Mouse (Mus musculus): ENCODE results near the gene Mettl8. TPM values are rescaled to one million over a fixed set of nuclear protein-coding genes. Genes with fewer than 3 reads are reported as not detected.

Gene Mettl8
- polyA plus RNA-seq, 1 experiment from 2014 or later = 26.1 TPM

DNA sequence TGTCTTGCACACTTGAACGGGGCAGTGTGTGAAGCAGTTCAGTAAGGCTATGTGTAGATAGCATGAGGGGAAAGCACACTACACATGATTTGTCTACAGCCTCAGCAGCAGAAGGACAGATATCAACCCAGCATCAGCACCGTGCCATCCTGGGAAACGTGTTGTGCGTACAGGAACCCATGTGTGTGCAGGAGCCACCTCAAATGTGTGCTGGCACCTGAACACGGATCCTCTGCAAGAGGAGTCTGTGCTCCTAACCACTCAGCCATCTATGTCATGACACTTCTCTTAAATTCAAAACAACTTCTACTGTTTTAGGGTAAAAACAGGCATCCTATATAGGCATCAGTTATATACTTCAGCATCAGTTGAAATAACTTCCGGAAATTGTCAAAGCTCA, 80.6 kb downstream of the Mettl8 start:
- Histone ChIP-seq H3K4me1 (replicated peaks; ENCODE audit: control insufficient read depth, insufficient read depth, low read length) (no peaks in the 10 kb centered on the region), H3K27me3 (ENCODE audit: control insufficient read depth, insufficient read depth, low read length) (no peaks in the 10 kb centered on the region), H3K9me3 (ENCODE audit: control insufficient read depth, low read length) (no peaks in the 10 kb centered on the region), H3K27ac (ENCODE audit: low read depth, low read length) (no peak overlapping the region), H3K36me3 (ENCODE audit: control insufficient read depth, insufficient read depth, low read length) (no peaks in the 10 kb centered on the region), H3K4me2 (replicated peaks; ENCODE audit: low read depth, low read length) (no peak overlapping the region), H3K4me3 (ENCODE audit: low read depth, low read length) (no peak overlapping the region), H3K9ac (ENCODE audit: low read depth, low read length) (no peak overlapping the region)
- WGBS = 97% methylated on average over 6 of the region's 6 CpGs
- ATAC-seq (ENCODE audit: low FRiP score) (no peak), DNase-seq (ENCODE audit: low spot score) (no peak)

DNA sequence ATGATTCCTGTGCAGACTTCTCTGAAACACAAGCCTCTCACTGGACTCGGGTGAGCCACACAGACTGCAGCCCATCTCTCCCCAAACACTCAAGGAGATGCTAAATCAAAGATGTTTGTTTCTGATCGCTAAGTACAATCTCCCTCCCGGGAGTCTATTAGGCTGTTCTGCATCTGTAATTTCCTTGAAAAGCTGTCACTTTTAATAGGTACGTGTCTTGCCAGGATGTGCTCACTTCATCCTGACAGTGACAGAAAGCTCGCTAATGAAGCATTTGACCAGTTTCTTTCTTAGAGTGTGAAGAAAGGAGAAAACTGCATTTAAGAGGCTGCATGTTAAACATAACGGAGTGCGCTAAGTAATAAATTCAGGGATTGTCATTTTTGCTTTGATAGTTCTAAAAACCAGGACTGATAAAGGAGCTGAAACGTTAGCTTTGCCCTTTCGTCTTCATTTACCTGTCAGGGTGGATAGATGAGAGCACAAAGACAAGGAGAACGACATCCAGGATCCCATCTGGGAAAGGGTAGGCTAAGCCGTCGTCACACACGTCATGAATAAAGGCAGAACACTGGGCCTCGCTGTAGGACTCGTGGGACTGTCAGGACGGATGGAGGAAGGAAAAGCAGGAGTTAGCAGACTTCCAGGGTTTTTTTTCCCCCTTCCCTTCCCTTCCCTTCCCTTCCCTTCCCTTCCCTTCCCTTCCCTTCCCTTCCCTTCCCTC, 82.4 kb downstream of the Mettl8 start:
- H3K27me3 ChIP-seq (ENCODE audit: control insufficient read depth, insufficient read depth, low read length) = no peaks in the 10 kb centered on the region
- no peak for DNase-seq (ENCODE audit: low spot score)
- H3K9ac ChIP-seq (ENCODE audit: low read depth, low read length) = no peak overlapping the region
- no peak overlapping the region for H3K4me2 ChIP-seq (replicated peaks; ENCODE audit: low read depth, low read length)
- no peaks in the 10 kb centered on the region for H3K36me3 ChIP-seq (ENCODE audit: control insufficient read depth, insufficient read depth, low read length)
- H3K9me3 ChIP-seq (ENCODE audit: control insufficient read depth, low read length) = no peaks in the 10 kb centered on the region
- H3K27ac ChIP-seq (ENCODE audit: low read depth, low read length) = no peak overlapping the region
- WGBS = 79% methylated on average over 16 of the region's 16 CpGs
- no peak overlapping the region for H3K4me3 ChIP-seq (ENCODE audit: low read depth, low read length)
- no peaks in the 10 kb centered on the region for H3K4me1 ChIP-seq (replicated peaks; ENCODE audit: control insufficient read depth, insufficient read depth, low read length)
- ATAC-seq (ENCODE audit: low FRiP score) = no peak

DNA sequence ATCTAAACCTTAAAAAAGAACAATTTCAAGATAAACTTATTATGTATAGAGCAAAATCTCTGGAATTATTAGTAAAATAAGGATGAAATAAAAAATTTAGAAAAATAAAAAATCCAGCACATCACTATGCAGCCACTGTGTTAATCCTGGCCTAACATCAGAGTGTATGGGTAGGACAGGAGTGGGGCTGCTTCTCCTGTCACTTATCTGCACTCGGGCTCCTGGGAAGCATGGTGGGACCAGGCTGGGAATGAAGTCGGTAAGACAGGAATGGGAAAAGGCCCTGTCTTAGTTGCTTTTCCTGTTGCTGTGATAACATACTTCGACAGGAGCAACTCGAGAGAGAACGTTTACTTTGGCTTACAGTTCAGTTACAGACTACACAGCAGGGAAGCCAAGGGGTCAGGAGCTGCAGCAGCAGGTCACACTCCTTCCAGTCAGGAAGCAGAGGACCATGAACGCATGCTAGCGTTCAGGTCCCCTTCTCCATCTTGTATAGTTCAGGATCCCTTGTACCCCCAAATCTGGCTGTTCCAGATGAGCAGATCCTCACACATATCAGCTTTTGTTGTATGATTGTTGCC, 85.1 kb downstream of the Mettl8 start:
- Histone ChIP-seq H3K27me3 (ENCODE audit: control insufficient read depth, insufficient read depth, low read length) (no peaks in the 10 kb centered on the region), H3K27ac (ENCODE audit: low read depth, low read length) (no peak overlapping the region), H3K36me3 (ENCODE audit: control insufficient read depth, insufficient read depth, low read length) (no peaks in the 10 kb centered on the region), H3K4me2 (replicated peaks; ENCODE audit: low read depth, low read length) (no peak overlapping the region), H3K4me1 (replicated peaks; ENCODE audit: control insufficient read depth, insufficient read depth, low read length) (no peaks in the 10 kb centered on the region), H3K4me3 (ENCODE audit: low read depth, low read length) (no peak overlapping the region), H3K9me3 (ENCODE audit: control insufficient read depth, low read length) (no peaks in the 10 kb centered on the region), H3K9ac (ENCODE audit: low read depth, low read length) (no peak overlapping the region)
- no peak for DNase-seq (ENCODE audit: low spot score)
- ATAC-seq (ENCODE audit: low FRiP score) = no peak
- 46% methylated on average over 7 of the region's 7 CpGs for WGBS

DNA sequence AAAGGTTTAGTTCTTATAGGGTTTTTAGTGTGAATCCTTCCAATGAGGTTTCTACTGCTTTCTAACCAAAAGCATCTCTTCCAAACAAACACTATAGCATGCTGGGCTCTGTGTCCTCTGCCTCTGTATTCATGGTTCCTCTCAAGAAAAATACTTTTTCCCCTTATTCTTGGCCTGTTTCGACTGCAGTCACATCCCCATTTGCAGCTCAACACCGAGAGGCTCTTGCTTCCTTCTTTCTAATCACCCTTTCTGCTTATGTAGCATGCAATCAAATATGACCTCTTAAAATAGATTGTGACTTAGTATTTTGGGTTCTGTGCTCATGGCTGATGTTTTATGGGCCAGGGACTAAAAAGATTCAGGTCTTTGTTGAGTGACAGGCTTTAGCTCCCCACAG, 87.1 kb downstream of the Mettl8 start:
- Histone ChIP-seq H3K4me1 (replicated peaks; ENCODE audit: control insufficient read depth, insufficient read depth, low read length) (no peaks in the 10 kb centered on the region), H3K36me3 (ENCODE audit: control insufficient read depth, insufficient read depth, low read length) (no peaks in the 10 kb centered on the region), H3K9ac (ENCODE audit: low read depth, low read length) (no peak overlapping the region), H3K27ac (ENCODE audit: low read depth, low read length) (no peak overlapping the region), H3K4me3 (ENCODE audit: low read depth, low read length) (no peak overlapping the region), H3K27me3 (ENCODE audit: control insufficient read depth, insufficient read depth, low read length) (no peaks in the 10 kb centered on the region), H3K4me2 (replicated peaks; ENCODE audit: low read depth, low read length) (no peak overlapping the region), H3K9me3 (ENCODE audit: control insufficient read depth, low read length) (no peaks in the 10 kb centered on the region)
- 90% methylated on average over 2 of the region's 2 CpGs for WGBS
- ATAC-seq (ENCODE audit: low FRiP score) (no peak), DNase-seq (ENCODE audit: low spot score) (no peak)

DNA sequence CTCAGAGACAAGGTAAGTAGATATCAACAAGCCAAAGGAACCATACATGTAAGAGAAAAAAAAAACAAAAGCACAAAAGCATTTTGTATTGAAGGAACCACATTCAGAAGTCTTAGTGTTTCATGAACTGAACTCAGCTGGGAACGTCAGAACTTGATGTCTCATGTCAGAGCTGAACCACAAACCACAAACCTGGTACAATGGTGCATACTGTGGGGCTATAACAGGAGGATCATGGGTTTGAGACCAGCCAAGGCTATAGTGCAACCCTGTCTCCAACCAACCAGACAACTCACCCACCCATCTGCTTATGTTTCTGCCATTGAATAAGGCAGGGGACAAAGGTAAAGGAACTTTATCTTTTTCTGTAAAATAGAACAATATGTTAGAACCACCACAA, 88.2 kb downstream of the Mettl8 start:
- Histone ChIP-seq H3K36me3 (ENCODE audit: control insufficient read depth, insufficient read depth, low read length) (no peaks in the 10 kb centered on the region), H3K4me1 (replicated peaks; ENCODE audit: control insufficient read depth, insufficient read depth, low read length) (no peaks in the 10 kb centered on the region), H3K27ac (ENCODE audit: low read depth, low read length) (no peak overlapping the region), H3K4me3 (ENCODE audit: low read depth, low read length) (no peak overlapping the region), H3K9me3 (ENCODE audit: control insufficient read depth, low read length) (no peaks in the 10 kb centered on the region), H3K4me2 (replicated peaks; ENCODE audit: low read depth, low read length) (no peak overlapping the region), H3K9ac (ENCODE audit: low read depth, low read length) (no peak overlapping the region), H3K27me3 (ENCODE audit: control insufficient read depth, insufficient read depth, low read length) (no peaks in the 10 kb centered on the region)
- DNase-seq (ENCODE audit: low spot score) (no peak), ATAC-seq (ENCODE audit: low FRiP score) (no peak)
- WGBS = 64% methylated on average over 1 of the region's 1 CpGs

DNA sequence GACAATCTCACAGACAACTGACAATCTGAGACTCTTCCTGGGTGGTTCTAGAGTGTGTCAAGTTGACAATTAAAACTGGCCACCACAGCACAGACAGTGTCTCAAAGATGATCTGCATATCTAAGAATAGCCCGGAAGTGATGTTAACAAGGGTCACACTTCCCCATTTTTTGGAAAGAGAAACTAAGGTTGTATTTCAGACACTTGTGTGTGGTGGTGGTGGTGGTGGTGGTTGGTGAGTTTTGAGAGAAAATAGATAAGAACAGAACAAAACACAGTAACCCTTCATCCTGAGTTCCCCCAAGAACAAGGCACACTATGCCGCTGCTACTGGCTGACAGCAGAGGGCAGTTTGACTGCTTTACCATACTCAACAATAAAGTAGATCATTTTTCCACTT, 90.6 kb downstream of the Mettl8 start:
- Histone ChIP-seq H3K4me2 (replicated peaks; ENCODE audit: low read depth, low read length) (no peak overlapping the region), H3K27ac (ENCODE audit: low read depth, low read length) (no peak overlapping the region), H3K9me3 (ENCODE audit: control insufficient read depth, low read length) (no peaks in the 10 kb centered on the region), H3K4me3 (ENCODE audit: low read depth, low read length) (no peak overlapping the region), H3K9ac (ENCODE audit: low read depth, low read length) (no peak overlapping the region), H3K27me3 (ENCODE audit: control insufficient read depth, insufficient read depth, low read length) (no peaks in the 10 kb centered on the region), H3K36me3 (ENCODE audit: control insufficient read depth, insufficient read depth, low read length) (no peaks in the 10 kb centered on the region), H3K4me1 (replicated peaks; ENCODE audit: control insufficient read depth, insufficient read depth, low read length) (no peaks in the 10 kb centered on the region)
- WGBS = 91% methylated on average over 2 of the region's 2 CpGs
- DNase-seq (ENCODE audit: low spot score) (no peak), ATAC-seq (ENCODE audit: low FRiP score) (no peak)

DNA sequence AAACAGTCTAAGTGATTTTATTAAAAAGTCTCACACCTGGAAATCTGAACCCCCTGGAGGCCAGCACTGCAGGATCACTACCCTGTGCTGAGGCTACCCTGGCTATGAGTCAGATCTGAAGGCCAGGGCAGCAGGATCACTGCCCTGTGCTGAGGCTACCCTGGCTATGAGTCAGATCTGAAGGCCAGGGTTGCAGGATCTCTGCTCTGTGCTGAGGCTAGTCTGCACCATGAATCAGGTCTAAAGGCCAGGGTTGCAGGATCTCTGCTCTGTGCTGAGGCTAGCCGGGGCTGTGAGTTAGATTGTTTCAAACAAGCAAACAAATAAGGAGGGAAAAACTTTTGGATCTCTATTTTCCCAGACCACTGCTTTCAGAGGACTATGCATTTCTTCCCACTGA, 92.5 kb downstream of the Mettl8 start:
- no peak overlapping the region for H3K27ac ChIP-seq (ENCODE audit: low read depth, low read length)
- no peak overlapping the region for H3K9ac ChIP-seq (ENCODE audit: low read depth, low read length)
- DNase-seq (ENCODE audit: low spot score) (no peak), ATAC-seq (ENCODE audit: low FRiP score) (no peak)
- H3K4me3 ChIP-seq (ENCODE audit: low read depth, low read length) = no peak overlapping the region
- H3K36me3 ChIP-seq (ENCODE audit: control insufficient read depth, insufficient read depth, low read length) = no peaks in the 10 kb centered on the region
- H3K4me2 ChIP-seq (replicated peaks; ENCODE audit: low read depth, low read length) = no peak overlapping the region
- no peaks in the 10 kb centered on the region for H3K4me1 ChIP-seq (replicated peaks; ENCODE audit: control insufficient read depth, insufficient read depth, low read length)
- WGBS = 89% methylated on average over 1 of the region's 1 CpGs
- H3K9me3 ChIP-seq (ENCODE audit: control insufficient read depth, low read length) = no peaks in the 10 kb centered on the region
- no peaks in the 10 kb centered on the region for H3K27me3 ChIP-seq (ENCODE audit: control insufficient read depth, insufficient read depth, low read length)

DNA sequence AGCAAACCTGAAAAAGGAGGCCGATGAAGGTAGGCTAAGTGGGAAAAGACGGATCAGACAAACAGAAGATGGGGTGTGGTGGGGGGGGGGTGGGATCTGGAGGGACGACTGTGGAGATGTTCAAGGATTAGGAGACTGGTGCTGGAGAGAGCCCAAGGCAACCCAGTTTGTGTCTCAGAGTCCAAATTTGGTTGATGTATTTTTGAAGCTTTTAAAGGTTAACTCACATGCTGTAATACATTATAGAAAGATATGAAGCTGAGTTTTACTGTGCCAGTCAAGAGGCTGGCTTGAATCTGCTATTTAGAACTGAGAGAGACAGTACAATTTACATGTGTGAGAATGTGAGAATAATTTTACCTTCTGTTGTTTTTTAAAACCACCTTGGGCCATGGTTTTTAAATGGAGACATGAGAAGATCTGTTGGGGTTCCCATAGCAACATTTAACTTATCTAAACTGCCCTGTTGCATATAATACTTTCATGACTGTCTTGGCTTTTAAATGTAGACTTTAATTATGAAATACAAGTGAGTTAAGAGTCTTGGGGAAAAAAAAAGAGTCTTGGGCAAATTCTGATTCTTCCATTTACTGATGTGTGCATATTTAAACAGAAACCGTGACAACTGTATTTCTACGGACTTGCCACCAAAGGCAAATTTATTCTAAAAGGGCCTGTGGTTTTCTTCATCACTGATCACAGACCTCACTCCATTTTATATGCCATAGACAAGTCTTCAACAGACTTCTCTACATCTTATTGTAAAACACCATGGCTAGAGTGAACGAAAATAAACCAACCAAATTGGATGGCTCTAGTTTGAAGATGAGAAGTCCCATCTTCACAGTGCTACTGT, 94.1 kb downstream of the Mettl8 start:
- ATAC-seq (ENCODE audit: low FRiP score) = no peak
- Histone ChIP-seq H3K27ac (ENCODE audit: low read depth, low read length) (no peak overlapping the region), H3K4me2 (replicated peaks; ENCODE audit: low read depth, low read length) (no peak overlapping the region), H3K9ac (ENCODE audit: low read depth, low read length) (no peak overlapping the region), H3K27me3 (ENCODE audit: control insufficient read depth, insufficient read depth, low read length) (no peaks in the 10 kb centered on the region), H3K36me3 (ENCODE audit: control insufficient read depth, insufficient read depth, low read length) (no peaks in the 10 kb centered on the region), H3K4me1 (replicated peaks; ENCODE audit: control insufficient read depth, insufficient read depth, low read length) (no peaks in the 10 kb centered on the region), H3K4me3 (ENCODE audit: low read depth, low read length) (no peak overlapping the region), H3K9me3 (ENCODE audit: control insufficient read depth, low read length) (no peaks in the 10 kb centered on the region)
- WGBS = 78% methylated on average over 6 of the region's 6 CpGs
- DNase-seq (ENCODE audit: low spot score) = no peak
